Mouse (Mus musculus): ENCODE results near the gene Sspn. TPM values are rescaled to one million over a fixed set of nuclear protein-coding genes. Genes with fewer than 3 reads are reported as not detected.

Sspn gene
- total RNA-seq, 2 experiments from 2014 or later = 18.2 to 21.2 TPM

DNA sequence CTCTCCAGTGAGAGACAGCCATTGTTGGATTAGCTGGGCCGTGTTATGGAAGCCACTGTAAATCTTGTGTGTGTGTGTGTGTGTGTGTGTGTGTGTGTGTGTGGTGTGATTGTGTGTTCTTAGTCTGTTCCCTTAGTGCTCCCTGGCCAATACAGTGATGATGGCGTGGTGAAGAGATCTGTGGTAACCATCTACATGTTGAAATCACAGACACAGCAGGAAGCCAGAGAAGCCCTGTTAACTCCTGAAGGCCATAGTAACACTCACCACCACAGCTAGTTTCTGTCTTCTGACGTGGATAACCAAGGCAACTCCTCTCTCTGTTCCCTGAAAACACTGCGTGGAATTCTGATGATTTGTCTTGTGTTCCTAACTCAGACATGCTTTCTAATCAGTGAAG, 40.7 kb downstream of the Sspn start:
- DNase-seq (ENCODE audit: low spot score in 2 of 2) = no peak

DNA sequence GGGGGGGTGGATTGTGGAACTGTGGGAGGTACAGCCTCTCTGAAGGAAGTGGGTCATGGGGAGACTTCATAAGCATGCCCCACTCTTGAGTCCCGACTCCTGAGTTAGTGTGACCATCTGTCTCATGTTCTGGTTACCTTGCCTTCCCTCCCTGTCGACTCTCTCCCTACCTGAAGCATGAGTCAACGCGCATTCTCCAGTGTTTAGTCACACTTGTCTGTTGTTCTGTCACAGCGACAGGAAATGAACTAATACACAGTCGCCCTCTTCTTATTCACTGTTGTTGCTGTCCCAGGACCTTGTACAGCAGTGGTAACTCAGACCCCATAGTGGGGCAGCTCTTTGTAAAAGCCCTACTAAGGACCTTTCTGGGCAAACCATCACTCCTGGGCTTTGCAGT, 41.4 kb downstream of the Sspn start:
- no peak for DNase-seq (ENCODE audit: low spot score in 2 of 2)

DNA sequence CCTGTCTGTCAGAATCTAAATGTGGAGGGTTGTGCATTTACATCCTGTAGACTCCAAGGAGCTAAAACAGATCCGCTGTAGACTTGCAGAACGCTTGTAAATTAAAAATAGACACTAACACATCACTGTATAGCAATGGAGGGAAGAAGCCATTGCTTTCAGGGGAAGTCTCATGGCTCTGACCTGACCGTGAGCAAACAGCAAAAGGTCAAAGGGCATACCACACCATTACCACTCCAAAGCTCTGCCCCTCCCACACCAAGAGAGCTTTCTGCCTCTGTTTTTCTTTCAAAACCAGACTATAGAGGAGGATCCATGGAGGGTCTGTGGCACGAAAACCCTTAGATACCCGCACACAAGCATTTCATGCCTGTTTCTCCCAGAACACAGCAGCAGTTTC, 41.9 kb downstream of the Sspn start:
- DNase-seq (ENCODE audit: low spot score in 2 of 2) = no peak

DNA sequence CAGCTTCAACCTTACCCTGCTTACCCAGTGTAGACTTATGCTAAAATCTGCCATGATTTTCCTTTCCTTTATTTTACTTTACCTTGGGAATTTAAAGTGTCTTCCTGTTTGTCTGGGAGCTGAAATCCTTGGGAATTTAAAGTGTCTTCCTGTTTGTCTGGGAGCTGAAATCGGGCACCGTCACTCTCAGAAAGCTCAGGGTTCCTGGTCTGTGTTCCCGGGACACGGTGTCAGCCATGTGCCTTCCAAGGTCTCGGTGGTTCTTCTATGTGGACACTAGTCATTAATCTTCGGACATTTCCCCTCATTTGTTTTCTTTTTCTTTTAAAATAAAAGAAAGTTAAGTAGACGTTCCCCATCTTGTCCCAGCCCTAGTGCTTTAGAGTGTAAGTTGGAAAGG, 43.3 kb downstream of the Sspn start:
- no peak for DNase-seq (ENCODE audit: low spot score in 2 of 2)

DNA sequence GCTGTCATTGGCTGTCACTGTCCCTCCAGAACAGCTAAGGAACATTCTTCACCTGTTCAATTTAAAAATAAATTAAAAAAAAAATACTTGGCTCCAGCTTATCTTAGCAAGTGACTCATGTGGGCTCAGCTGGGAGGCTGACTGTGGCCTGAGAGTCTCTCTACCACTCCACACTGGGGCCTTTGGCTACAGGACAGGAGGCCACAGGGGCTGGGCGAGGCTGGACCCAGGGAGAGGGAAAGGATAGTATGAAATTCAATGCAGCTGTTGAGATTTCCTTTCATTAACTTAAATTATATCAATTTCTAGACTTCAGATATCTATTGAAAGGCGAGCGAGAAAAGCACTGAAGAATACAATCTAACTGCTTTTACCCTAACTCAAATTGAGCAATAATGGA, 45.9 kb downstream of the Sspn start:
- DNase-seq (ENCODE audit: low spot score in 2 of 2) = no peak

DNA sequence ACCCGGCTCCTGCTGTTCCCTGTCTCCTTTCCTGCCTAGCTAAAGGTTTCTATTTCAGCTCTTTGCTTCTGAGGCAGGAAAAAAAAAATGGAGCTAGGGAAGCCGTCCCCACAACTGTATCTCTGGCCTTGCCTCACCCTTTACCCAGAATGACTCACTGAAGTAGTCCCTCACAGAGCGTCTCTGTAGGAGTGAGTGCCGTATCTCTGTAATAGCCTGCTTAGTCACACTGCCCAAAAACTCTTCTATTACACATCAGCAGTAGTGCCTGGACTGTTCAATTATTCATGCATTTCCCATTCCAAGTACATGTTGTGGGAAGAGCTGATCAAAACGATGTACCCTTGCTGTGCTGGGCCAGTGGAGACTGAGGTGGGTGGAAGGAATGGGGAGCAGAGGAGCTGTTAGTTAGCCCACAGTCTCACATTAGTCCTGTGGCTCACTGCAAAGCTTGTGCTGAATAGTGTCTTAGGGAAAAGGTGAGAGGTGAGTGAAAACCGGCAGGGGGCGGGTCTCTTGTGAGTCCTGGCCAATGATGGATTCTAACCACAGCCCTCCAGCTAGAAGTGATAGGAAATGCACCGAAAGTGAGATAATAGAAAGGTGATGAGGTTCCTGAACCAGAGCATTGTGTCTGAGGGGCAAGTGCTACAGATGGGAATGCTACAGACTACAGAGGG, 46.5 kb downstream of the Sspn start:
- DNase-seq (ENCODE audit: low spot score in 2 of 2) = no peak

DNA sequence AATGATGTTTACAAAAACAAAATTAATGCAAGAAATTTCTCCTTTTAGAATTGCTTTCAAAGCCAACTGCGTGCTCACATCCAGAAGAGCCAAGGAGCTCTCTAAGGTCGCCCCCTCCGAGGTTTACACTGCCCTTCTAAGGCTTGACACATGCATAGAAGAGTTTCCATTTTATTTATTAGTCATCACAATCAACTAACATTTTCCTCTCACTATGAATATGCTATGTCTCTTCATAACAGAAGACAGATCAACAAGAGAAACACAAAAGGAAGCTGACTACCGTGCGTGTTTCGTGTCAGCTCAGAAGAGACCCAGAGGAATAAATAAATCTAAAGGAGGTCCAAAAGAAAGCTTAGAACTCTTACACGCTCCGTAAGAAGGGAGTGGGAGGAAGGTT, 49.6 kb downstream of the Sspn start:
- DNase-seq (ENCODE audit: low spot score in 2 of 2) = no peak

DNA sequence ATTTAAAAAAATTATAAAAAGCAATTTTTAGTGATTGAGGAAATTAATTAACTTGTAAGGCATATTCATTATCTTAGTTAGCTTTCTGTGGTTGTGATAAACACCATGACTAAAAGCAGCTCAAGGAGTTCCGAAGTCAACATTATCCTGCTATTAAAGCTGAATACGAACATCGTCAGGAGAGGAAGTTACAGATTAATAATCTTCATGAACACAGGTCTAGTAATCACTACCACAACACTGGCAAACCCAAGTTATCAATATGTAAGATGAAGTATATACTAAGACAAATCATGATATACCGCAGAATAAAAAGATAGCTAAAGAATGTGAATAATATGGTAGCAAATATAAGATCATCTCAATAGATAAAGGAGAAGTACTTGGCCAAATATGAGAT, 50.9 kb downstream of the Sspn start:
- DNase-seq (ENCODE audit: low spot score in 2 of 2) = no peak

DNA sequence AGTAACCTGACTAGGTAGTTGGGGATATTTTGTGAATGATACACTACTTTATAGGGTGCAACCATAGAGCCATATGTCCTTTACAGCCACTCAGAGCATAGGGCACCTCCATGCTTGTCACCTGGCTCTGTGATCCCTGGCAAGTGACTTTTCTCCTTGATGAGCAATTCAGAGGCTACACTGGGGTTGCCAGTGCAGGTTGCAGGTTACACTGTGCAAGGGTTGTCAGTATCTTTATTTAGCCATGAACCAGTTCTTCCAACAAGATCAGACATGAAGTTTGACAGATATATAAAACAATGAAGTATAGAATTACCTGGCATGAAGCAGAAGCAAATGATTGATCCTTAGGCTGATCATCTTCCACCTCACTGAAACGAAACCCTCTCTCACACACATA, 59.1 kb downstream of the Sspn start:
- no peak for DNase-seq (ENCODE audit: low spot score in 2 of 2)

DNA sequence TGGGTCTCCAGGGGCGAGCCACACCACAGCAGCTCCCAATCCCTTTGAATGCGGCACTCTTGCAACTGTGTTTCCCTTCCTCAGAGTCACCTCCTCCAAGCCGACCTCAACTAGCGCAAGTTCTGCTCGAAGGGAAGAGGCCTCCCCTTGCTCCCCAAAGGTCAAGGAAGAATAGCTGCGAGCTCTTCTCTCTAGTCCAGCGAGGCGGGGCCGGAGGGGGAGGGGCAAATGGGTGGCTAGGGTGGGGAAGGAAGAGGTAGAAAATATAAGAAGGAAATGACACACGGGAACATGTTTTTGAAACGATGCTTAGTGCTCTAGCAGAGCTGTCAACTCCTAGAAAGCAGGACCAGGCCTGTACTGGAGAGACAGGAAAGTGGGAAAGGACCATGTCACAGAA, 61.1 kb downstream of the Sspn start:
- no peak for DNase-seq (ENCODE audit: low spot score in 2 of 2)

DNA sequence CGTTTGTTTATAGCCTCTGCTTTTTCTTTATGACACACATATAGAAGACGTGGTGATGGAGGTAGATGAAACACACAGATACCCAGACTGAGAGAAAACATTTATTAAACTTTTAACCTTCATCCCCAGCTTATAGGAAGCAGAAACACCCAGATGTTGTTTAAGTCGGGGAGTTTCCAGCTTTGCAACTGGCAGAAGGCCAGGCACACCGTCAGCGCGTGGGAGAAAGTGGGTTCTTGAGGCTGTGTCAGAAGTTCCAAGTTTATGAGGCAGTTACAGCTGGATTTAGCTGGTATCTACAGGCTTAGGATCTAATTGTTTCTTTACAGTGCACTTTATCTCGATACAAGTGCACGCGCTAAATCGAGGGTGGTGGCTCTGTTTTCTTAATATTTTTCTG, 61.5 kb downstream of the Sspn start:
- no peak for DNase-seq (ENCODE audit: low spot score in 2 of 2)

DNA sequence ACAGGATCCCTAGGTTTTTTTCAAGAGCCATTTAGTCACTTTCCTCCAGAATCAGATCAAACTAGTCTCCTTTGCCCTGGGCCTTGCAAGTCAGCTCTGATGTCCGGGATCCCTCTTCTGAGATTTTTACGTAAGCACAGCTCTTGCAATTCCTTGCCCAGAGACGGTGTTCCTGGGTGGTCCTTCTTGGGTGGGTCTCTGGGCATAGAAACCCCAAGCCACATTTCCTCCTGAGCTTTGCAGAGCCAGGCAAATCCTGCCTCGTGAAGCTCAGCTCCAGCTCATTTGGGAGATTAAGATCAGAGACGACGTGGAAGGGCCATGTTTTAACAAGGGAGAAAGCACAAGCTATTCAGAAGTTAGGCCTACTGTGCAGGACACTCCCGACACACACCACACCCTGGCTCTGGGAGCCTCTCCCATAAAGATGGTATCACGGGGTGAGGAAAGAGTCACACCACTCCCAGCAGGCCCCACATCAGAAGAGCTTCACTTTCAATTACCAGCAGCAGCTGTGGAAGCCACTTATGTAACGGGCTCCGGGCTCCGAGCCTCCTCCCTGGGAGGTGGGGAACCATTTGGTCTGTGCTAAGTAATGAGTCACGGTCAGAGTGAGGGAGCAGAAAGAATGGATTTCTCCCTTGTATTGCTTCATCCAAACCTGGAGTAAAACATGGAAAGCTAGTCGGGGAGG, 67.0 kb downstream of the Sspn start:
- no peak for DNase-seq (ENCODE audit: low spot score in 2 of 2)

DNA sequence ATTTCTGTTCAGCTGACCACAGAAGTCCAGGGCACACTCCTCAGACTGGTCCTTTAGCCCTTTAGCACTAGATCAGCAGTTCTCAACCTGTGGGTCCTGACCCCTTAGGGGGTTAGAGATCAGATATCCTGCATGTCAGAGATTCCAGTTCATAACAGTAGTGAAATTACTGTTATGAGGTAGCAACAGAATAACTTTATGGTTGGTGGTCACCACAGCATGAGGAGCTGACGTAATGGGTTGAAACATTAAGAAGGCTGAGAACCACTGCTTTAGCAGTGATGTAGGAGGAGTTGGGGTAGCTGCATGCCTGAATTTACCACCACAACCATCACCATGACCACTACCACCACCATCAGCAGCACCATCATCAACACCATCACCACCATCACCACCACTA, 69.3 kb downstream of the Sspn start:
- no peak for DNase-seq (ENCODE audit: low spot score in 2 of 2)

DNA sequence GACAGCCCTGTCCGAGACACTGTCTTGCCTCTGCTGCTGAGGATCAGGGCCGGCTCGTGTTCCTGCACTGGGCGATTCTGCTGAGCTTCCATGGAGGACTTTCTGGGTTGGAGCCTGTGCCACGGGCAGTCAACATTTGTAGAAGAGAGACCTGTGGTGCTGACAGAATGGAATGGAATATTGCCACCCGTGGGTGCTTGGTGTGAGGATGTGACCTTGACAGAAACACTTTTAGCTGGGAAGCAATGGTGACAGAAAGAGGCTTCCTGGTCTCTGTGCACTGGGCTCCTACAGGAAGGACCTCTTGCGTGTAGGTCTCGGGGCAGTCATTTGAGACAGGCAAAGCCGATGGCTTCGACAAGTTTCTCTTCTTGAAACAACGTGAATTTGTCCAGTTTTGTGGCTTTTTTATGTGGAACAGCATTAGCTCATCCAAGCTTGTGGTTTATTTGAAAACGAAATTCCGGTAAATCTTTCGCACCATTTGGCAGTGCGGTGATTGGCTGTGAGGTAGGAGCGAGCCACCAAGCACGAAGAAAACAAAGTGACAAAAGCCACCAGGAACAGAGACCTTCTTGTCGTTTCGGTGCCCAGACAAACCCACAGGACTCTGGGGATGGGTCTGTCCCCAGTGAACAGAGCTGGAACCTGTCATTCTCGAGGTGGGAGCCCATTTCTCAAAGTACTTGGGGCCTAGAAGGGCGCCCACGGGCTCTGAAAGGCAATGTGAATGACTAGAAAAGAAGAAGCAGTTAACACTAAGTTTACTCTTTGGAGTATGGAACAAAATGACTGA, 70.2 kb downstream of the Sspn start:
- no peak for DNase-seq (ENCODE audit: low spot score in 2 of 2)

DNA sequence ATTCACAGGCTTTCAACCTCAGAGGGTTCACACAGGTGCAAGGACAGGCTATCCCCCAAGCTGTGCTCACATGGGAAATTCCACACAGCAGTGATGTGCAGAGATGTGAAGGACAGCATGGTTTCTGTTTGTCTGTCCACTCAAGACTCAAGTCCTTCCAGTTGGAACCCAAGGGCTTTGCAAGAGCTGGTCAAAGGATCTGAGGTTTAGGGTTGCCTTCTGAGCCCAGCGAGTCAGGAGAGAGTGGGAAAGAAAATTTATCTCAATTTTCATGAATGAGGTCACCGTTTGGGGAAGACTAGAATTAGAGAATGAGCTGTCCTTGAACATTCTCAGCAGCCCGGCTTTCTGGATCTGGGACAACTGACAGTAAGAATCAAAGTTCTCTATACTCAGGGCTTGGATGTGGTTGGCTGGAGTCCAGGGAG, 72.7 kb downstream of the Sspn start:
- no peak for DNase-seq (ENCODE audit: low spot score in 2 of 2)

DNA sequence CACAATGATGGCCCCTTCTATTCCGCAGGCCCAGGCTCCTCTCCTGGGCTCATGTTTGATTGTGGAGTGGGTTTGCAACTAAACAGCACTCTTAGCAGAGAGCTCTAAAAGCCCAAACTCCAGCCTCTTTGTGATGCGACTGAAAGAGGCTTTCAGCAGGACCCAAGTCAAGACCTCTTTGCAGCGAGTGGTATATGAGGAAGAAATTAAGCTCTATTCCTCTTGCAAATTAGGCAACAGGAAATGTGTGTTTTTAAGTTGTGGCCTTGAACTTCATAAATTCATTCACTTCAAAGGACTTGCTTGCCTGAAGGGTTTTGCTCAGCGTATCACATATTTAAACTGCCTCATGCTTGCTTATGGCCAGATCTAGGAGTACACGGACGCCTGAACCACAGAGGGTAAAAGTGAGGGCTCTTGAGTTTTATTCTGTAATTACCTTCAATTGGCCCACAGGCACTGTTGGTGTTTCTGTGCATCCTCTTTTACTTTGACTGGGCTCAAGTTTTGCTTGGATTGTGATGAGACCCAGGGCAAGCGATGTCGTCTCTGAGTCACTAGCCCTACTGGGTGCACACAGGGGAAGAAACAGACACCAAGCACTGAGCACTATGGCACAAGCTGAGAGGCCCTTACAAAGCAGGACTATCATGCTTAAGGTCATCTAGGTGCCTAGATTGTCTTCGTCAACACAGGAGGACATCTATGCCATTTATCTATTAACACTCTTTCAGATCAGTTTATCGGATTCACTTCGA, 73.9 kb downstream of the Sspn start:
- DNase-seq (ENCODE audit: low spot score in 2 of 2) = no peak

DNA sequence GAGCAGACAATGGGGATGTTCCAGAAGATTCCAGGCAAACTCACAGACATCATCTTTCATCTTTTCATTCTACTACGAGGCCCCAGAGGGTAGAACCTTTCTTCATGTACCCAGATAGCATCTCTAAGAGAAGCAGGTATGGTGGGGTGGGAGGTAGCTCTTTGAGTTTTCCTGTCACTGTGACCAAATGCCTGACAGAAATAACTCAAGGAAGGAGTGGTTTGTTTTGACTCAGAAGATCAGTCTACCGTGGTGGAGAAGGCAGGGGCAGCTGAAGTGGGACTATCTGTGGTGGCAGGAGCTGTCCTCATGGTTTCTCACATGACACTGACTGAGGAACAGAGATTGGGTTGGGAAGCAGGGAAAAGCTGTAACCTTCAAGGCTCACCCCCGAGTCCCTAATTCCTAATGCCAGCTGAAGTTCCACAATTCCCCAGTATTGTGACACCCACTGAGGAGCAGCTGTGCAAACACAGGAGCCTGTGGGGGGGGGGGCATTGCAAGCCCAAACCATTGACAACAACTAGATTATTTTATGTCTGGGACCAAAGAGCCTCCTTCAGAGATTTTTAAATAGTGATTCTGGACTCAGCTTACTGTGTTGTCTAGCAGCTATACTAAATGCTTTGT, 74.6 kb downstream of the Sspn start:
- no peak for DNase-seq (ENCODE audit: low spot score in 2 of 2)

DNA sequence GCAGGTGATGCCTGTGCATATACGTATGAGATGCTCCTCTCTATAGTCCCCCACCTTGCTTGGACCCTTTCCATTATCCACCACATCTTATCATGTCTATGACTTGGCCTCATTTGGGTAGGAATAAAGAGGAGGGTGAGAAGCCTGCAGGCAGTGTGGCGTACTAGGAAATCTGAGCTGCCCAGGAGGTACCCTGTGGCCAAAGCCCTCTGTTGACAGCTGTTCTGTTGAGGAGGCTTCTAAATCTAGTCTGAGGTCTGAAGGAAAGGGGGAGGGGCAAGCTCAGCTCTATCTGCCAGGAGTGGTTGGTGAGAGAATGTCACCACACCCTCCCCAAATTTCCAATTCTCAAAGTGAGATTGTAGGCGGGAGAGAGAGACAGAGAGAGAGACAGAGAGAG, 75.3 kb downstream of the Sspn start:
- DNase-seq (ENCODE audit: low spot score in 2 of 2) = no peak

DNA sequence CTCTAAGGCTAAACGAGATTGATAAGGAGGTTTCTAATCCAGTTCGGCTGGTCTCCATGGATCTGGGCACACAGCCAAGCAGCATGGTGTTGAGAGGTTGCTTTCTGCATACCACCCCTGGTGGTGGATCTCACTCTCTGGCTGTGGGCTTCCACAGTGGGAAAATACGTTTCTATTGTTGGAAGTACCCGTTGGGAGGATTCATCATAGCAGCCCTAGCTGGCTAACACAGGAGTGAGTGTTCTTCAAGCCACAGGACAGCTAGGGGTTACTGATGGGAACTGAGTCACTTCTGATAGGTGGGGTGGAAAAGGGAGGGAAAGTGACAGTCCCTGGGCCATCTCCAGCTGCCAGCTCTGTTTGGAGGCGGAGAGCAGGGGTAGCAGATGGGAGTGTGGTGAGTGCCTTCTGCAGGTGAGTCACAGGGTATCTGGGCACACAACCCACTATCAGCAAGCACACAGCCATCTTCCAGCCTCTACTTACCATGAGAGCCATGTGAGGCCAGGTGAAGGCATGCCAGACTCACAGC, 77.1 kb downstream of the Sspn start:
- no peak for DNase-seq (ENCODE audit: low spot score in 2 of 2)

DNA sequence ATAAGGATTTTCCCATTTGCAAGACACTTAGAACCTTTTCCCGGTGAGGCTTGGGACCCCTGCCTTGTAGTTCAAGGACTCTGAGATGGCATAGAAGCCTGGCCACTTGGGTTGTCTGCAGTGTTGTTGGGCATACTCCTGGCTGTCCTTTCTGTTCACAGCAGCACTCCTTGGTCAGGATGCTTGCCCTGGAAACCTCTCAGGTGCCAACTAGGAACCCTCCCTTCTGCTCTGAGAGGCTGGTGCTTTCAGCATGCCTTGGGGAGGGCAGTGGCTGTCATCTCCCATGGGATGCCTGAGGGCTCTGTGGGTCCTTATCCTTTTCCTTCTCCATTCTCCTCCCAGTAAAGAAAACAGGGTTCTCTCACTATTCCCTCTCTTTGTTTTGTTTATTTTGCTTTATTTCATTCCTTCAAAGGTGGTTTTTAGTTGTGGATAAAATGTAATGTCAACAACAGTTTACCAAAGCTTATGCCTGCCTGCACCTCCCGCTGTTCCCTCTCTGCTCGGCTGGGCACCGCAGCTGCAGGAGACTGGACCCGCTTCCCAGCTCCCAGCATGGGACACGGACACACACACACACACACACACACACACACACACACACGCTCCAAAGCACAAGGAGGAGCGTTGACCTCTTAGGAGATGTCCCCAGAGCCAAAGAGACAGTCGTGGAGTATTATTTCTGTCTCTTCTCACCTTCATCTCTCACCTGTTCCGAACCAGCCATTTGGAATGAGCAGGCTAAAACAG, 77.9 kb downstream of the Sspn start:
- no peak for DNase-seq (ENCODE audit: low spot score in 2 of 2)
